Mouse (Mus musculus): ENCODE data around the gene Zfp768.

Gene Zfp768

DNA sequence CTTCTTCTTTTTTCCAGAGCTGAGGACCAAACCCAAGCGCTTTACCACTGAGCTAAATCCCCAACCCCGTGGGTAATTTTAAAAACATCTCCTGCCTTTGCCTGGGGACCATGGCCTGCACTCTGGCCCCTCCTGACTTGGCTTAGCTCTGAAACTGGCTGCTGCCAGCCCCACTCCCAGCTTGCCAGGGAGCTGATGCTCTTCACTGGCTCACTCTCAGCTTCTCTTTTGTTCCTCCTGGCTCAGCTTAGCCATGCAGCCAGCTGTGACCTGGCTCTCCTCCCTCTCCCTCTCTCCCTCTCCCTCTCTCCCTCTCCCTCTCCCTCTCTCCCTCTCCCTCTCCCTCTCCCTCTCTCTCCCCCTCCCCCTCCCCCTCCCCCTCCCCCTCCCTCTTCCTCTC, 18.7 kb downstream of the Zfp768 start:
- no peak overlapping the region for H3K4me3 ChIP-seq (replicated peaks; ENCODE audit: low read length)
- H3K9me3 ChIP-seq (ENCODE audit: low read length), result no peaks in the 10 kb centered on the region
- peaks cover 8% of the 10 kb centered on the region for H3K4me1 ChIP-seq (replicated peaks; ENCODE audit: low read depth, low read length)
- no peak for TF ChIP-seq POU5F1 (IDR thresholded peaks at IDR 0.05; ENCODE audit: borderline replicate concordance, low read length)
- TF ChIP-seq NANOG (IDR thresholded peaks at IDR 0.05; ENCODE audit: borderline replicate concordance, low read length), result no peak
- no peaks in the 10 kb centered on the region for H3K36me3 ChIP-seq (ENCODE audit: insufficient read depth, low read length)
- H3K27me3 ChIP-seq (ENCODE audit: insufficient read depth, low read length), result no peaks in the 10 kb centered on the region

DNA sequence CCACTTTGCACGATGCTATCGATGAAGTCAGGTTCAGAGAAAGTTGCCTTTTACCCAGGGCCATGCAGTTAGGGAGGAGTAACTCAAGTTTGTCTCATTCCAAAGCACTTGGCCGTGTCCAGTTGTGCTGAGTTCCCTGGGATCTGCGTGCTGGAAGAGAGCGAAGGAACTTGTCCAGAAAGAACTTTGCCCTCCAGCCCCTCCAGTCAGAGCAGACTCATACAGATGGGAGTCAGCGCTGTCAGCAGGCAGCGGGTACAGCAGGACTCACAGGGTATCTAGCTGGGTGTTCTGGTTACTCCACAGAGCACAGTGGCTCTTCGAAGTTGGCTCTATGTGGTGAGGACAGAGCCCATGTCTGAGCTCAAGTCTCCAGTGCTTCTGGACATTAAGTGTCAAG, 19.8 kb downstream of the Zfp768 start:
- H3K4me1 ChIP-seq (replicated peaks; ENCODE audit: low read depth, low read length), result peaks cover 15% of the 10 kb centered on the region
- H3K9me3 ChIP-seq (ENCODE audit: low read length), result no peaks in the 10 kb centered on the region
- no peaks in the 10 kb centered on the region for H3K36me3 ChIP-seq (ENCODE audit: insufficient read depth, low read length)
- H3K27me3 ChIP-seq (ENCODE audit: insufficient read depth, low read length), result no peaks in the 10 kb centered on the region
- no peak for TF ChIP-seq POU5F1 (IDR thresholded peaks at IDR 0.05; ENCODE audit: borderline replicate concordance, low read length)
- no peak for TF ChIP-seq NANOG (IDR thresholded peaks at IDR 0.05; ENCODE audit: borderline replicate concordance, low read length)
- TF ChIP-seq CTCF (conservative IDR thresholded peaks at IDR 0.05; ENCODE audit: low read length), result no peak
- no peak overlapping the region for H3K4me3 ChIP-seq (replicated peaks; ENCODE audit: low read length)

DNA sequence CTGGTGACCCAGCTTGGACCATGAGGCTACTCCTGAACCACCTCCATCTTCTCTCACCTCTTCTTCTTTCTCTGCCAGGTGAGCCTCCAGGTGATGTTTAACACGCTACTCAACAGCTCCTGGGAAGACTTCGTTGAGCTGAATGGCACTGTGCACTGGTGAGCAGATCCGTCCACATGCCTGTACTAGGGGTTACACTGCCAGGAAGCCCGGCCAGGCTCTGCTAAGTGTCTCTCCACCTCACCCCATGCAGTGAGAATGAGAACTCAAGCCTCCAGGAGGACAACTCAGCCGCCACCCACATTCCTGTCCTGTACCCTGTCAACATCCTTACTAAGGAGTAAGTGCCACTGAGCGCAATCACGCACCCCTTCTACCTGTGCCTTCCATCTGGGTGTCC, 20.4 kb downstream of the Zfp768 start:
- Histone ChIP-seq H3K27me3 (ENCODE audit: insufficient read depth, low read length) (no peaks in the 10 kb centered on the region), H3K36me3 (ENCODE audit: insufficient read depth, low read length) (no peaks in the 10 kb centered on the region)

DNA sequence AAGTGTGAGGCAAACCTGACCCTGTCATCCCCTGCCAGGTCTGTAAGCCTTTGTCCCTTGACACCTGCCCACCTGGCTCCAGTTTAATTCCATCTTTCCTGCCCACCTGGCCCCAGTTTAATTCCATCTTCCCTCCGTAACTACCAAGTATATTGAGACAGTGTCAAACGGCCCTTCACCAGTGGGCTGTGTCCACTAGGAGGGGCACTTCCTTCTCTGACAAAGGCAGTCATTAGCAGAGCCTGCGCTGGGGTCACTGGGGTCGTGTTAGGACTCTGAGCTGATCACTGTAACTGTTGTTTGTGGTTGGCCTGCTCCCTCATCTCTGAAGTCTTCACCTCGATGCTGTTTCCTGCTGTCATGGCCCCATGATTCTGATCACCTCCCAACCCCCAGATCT, 23.3 kb downstream of the Zfp768 start:
- Histone ChIP-seq H3K4me1 (replicated peaks; ENCODE audit: low read depth, low read length) (peaks cover 24% of the 10 kb centered on the region), H3K36me3 (ENCODE audit: insufficient read depth, low read length) (no peaks in the 10 kb centered on the region), H3K27me3 (ENCODE audit: insufficient read depth, low read length) (no peaks in the 10 kb centered on the region), H3K9me3 (ENCODE audit: low read length) (no peaks in the 10 kb centered on the region), H3K4me3 (replicated peaks; ENCODE audit: low read length) (no peak overlapping the region)
- TF ChIP-seq CTCF (conservative IDR thresholded peaks at IDR 0.05; ENCODE audit: low read length) (peak; percentile 21; the same call in 1 of the 2 replicates), NANOG (IDR thresholded peaks at IDR 0.05; ENCODE audit: borderline replicate concordance, low read length) (no peak)

More for the DNA sequence above, 20.4 kb downstream of the Zfp768 start:
- TF ChIP-seq POU5F1 (IDR thresholded peaks at IDR 0.05; ENCODE audit: borderline replicate concordance, low read length) (no peak), CTCF (conservative IDR thresholded peaks at IDR 0.05; ENCODE audit: low read length) (no peak), NANOG (IDR thresholded peaks at IDR 0.05; ENCODE audit: borderline replicate concordance, low read length) (no peak)
- peaks cover 15% of the 10 kb centered on the region for H3K4me1 ChIP-seq (replicated peaks; ENCODE audit: low read depth, low read length)
- H3K9me3 ChIP-seq (ENCODE audit: low read length), result no peaks in the 10 kb centered on the region
- no peak overlapping the region for H3K4me3 ChIP-seq (replicated peaks; ENCODE audit: low read length)

DNA sequence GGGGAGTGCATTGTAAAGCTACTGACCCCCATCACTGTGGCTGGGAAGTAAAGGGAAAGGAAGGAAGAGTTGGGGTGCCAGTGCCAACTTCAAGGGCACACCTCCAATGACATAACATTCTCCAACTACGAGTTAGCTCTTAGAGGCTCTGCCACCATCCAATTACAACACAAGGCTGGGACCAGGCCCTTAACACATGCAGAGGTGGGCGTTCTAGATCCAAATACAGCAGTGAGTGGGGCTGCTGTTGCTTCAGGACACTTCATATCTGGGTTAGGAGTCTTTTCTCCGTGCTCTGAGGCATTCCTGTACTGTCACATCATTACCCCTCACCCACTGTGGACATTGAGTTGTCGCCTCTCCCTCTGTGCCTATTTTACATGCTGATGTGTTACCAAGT, 24.3 kb downstream of the Zfp768 start:
- H3K36me3 ChIP-seq (ENCODE audit: insufficient read depth, low read length), result no peaks in the 10 kb centered on the region
- H3K4me3 ChIP-seq (replicated peaks; ENCODE audit: low read length), result no peak overlapping the region
- H3K9me3 ChIP-seq (ENCODE audit: low read length), result no peaks in the 10 kb centered on the region
- peaks cover 24% of the 10 kb centered on the region for H3K4me1 ChIP-seq (replicated peaks; ENCODE audit: low read depth, low read length)
- TF ChIP-seq NANOG (IDR thresholded peaks at IDR 0.05; ENCODE audit: borderline replicate concordance, low read length) (no peak), POU5F1 (IDR thresholded peaks at IDR 0.05; ENCODE audit: borderline replicate concordance, low read length) (no peak), CTCF (conservative IDR thresholded peaks at IDR 0.05; ENCODE audit: low read length) (no peak)
- H3K27me3 ChIP-seq (ENCODE audit: insufficient read depth, low read length), result no peaks in the 10 kb centered on the region

DNA sequence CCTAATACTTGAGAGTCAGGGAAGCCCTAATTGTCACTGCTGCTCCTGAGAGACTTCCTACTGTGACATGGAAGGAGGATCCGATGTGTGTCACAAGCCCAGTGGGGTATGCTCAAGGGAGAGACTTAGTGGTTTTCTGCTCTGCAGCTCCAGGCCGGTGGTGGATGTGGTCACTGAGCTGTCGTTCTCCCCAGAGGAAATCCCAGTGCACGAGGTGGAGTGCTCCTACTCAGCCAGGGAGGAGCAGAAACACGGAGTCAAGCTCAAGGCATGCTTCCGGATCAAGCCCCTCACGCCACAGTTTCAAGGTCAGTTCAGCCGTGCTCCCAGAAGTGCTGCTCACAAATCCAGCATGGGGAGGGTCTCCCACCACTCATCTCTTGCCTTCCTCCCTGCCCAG, 31.5 kb downstream of the Zfp768 start:
- TF ChIP-seq NANOG (IDR thresholded peaks at IDR 0.05; ENCODE audit: borderline replicate concordance, low read length) (no peak), CTCF (conservative IDR thresholded peaks at IDR 0.05; ENCODE audit: low read length) (no peak), POU5F1 (IDR thresholded peaks at IDR 0.05; ENCODE audit: borderline replicate concordance, low read length) (no peak)
- Histone ChIP-seq H3K36me3 (ENCODE audit: insufficient read depth, low read length) (no peaks in the 10 kb centered on the region), H3K27me3 (ENCODE audit: insufficient read depth, low read length) (peaks cover 7% of the 10 kb centered on the region), H3K9me3 (ENCODE audit: low read length) (no peaks in the 10 kb centered on the region), H3K4me3 (replicated peaks; ENCODE audit: low read length) (no peak overlapping the region), H3K4me1 (replicated peaks; ENCODE audit: low read depth, low read length) (peaks cover 28% of the 10 kb centered on the region)

DNA sequence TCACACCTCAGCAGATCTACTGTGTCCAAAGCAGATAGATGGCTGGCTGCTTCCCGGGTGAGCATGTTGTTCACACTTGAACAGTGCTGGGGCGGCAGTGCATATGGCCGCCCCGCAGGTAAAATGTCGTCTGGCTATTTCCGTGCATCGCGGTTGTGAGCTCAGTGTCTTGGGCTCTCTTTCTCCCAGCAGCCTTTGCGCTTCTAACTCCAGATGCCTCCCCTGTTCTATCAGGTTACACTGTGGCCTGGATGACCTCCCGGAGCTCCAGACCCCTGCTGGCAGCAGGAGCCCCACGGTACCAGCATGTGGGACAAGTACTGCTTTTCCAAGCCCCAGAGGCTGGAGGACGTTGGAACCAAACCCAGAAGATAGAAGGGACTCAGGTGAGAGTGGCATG, 35.4 kb downstream of the Zfp768 start:
- H3K4me1 ChIP-seq (replicated peaks; ENCODE audit: low read depth, low read length), result peaks cover 30% of the 10 kb centered on the region
- no peak for TF ChIP-seq NANOG (IDR thresholded peaks at IDR 0.05; ENCODE audit: borderline replicate concordance, low read length)
- TF ChIP-seq CTCF (conservative IDR thresholded peaks at IDR 0.05; ENCODE audit: low read length), result no peak
- no peaks in the 10 kb centered on the region for H3K36me3 ChIP-seq (ENCODE audit: insufficient read depth, low read length)
- H3K4me3 ChIP-seq (replicated peaks; ENCODE audit: low read length), result 0 out of 2 replicates have a peak overlapping the region, but pooled peaks have one; percentile 20
- H3K9me3 ChIP-seq (ENCODE audit: low read length), result no peaks in the 10 kb centered on the region
- peaks cover 7% of the 10 kb centered on the region for H3K27me3 ChIP-seq (ENCODE audit: insufficient read depth, low read length)

DNA sequence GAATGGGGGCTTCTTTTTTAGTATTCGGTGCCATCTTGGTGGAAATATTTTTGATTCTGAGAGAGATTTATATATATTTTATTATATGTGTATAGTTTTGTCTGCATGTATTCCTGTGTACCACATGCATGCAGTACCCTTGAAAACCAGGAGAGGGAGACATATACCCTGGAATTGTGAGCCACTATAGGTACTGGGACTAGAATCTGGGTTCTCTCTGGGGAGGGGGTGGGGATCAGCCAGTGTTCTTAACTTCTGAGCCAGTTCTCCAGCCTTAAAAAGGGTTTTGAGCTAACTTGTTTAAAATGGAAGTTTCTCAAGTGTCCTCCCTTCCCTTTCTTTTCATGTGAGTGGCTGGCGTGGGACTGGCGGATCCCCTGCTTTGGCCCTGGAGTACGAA, 36.5 kb downstream of the Zfp768 start:
- no peak overlapping the region for H3K4me3 ChIP-seq (replicated peaks; ENCODE audit: low read length)
- no peaks in the 10 kb centered on the region for H3K36me3 ChIP-seq (ENCODE audit: insufficient read depth, low read length)
- H3K27me3 ChIP-seq (ENCODE audit: insufficient read depth, low read length), result peaks cover 7% of the 10 kb centered on the region
- TF ChIP-seq POU5F1 (IDR thresholded peaks at IDR 0.05; ENCODE audit: borderline replicate concordance, low read length) (no peak), NANOG (IDR thresholded peaks at IDR 0.05; ENCODE audit: borderline replicate concordance, low read length) (no peak), CTCF (conservative IDR thresholded peaks at IDR 0.05; ENCODE audit: low read length) (peak; percentile 98)
- H3K9me3 ChIP-seq (ENCODE audit: low read length), result no peaks in the 10 kb centered on the region
- H3K4me1 ChIP-seq (replicated peaks; ENCODE audit: low read depth, low read length), result peaks cover 30% of the 10 kb centered on the region

DNA sequence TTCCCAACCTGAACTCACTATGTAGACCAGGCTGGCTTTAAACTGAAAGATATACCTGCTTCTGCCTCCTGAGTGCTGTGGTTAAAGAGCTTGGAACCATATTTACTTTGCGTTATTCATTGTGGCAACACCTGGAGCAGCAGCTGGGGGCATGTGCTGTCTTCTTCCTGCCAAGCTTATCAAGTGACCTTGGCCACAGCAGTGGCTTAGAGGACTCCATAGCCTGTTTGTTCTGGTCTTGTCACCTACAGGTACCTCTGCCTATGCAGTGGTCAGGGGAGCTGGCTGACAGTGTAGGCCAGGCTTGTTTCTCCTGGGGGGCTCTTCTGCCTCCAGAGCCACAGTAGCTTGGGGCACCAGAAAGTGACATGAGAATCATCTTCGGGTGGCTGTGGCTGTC, 37.0 kb downstream of the Zfp768 start:
- Histone ChIP-seq H3K9me3 (ENCODE audit: low read length) (no peaks in the 10 kb centered on the region; the same call in 1 of the 2 replicates), H3K4me3 (replicated peaks; ENCODE audit: low read length) (no peak overlapping the region), H3K36me3 (ENCODE audit: insufficient read depth, low read length) (no peaks in the 10 kb centered on the region), H3K4me1 (replicated peaks; ENCODE audit: low read depth, low read length) (peaks cover 30% of the 10 kb centered on the region), H3K27me3 (ENCODE audit: insufficient read depth, low read length) (peaks cover 7% of the 10 kb centered on the region)
- TF ChIP-seq CTCF (conservative IDR thresholded peaks at IDR 0.05; ENCODE audit: low read length) (no peak), NANOG (IDR thresholded peaks at IDR 0.05; ENCODE audit: borderline replicate concordance, low read length) (no peak), POU5F1 (IDR thresholded peaks at IDR 0.05; ENCODE audit: borderline replicate concordance, low read length) (no peak)
